ENCODE assay signal across 9 mouse cellular contexts in genomic region chr13:33074029-33074428, GRCm38 (mm10). TPM values are rescaled to one million over a fixed set of nuclear protein-coding genes. Genes with fewer than 3 reads are reported as not detected.
DNase-seq lines count a peak whose midpoint lies in the region; ATAC-seq and TF ChIP-seq lines count a peak whose summit lies in the region.
"Had no signal": no experiment of that assay in that cellular context is flagged by ENCODE, and none has a peak within 500 bp of the region (broad histone marks: within the 10 kb centered on the region; RNA-seq: fewer than 3 reads in every experiment).

No protein-coding gene starts in this region.

- H3K4me2 ChIP-seq in forebrain, embryonic 11.5 days (ENCODE audit: low read depth, low read length, severe bottlenecking) = no peak overlapping the region
- H3K4me2 ChIP-seq: heart, embryonic 13.5 days; stomach, embryonic 15.5 days had no signal

- TF ChIP-seq POLR2A in liver, adult 2 months (IDR thresholded peaks at IDR 0.05; ENCODE audit: extremely low read depth, insufficient read depth, low read length) = no peak

- H3K4me1 ChIP-seq in liver, adult 2 months (ENCODE audit: control insufficient read depth, insufficient read depth, low read length) = no peaks in the 10 kb centered on the region
- H3K4me1 ChIP-seq in forebrain, embryonic 11.5 days (replicated peaks; ENCODE audit: control insufficient read depth, insufficient read depth, low read length) = no peaks in the 10 kb centered on the region
- H3K4me1 ChIP-seq: stomach, embryonic 15.5 days had no signal

- peak; percentile 47 for DNase-seq in ovary, postnatal 36 days (ENCODE audit: low spot score)
- DNase-seq in ovary, postnatal 10 days (ENCODE audit: low spot score) = no peak
- DNase-seq in adrenal gland, adult 2 months = peak; percentile 75
- peak; percentile 26 for DNase-seq in liver, adult 2 months (ENCODE audit: extremely low read depth, low read depth, low spot score)
- peak; percentile 22 for DNase-seq in retina, postnatal 1 day
- no peak for DNase-seq in forebrain, embryonic 11.5 days (ENCODE audit: low spot score)

- ATAC-seq in granulocyte monocyte progenitor cell, adult 5-6 weeks (replicated peaks; ENCODE audit: poor library complexity, severe bottlenecking) = peak; percentile 38
- no peak for ATAC-seq in forebrain, embryonic 11.5 days (replicated peaks; ENCODE audit: low FRiP score)

- no peak overlapping the region for H3K27ac ChIP-seq in liver, adult 2 months (replicated peaks; ENCODE audit: insufficient read depth, low read depth, low read length)
- H3K27ac ChIP-seq in forebrain, embryonic 11.5 days (ENCODE audit: low read depth, low read length) = no peak overlapping the region
- H3K27ac ChIP-seq: heart, embryonic 13.5 days; stomach, embryonic 15.5 days had no signal

- no peak overlapping the region for H3K9ac ChIP-seq in liver, adult 2 months (ENCODE audit: low read depth, low read length)
- no peak overlapping the region for H3K9ac ChIP-seq in forebrain, embryonic 11.5 days (ENCODE audit: low read length)
- H3K9ac ChIP-seq: heart, embryonic 13.5 days; stomach, embryonic 15.5 days had no signal

- no peaks in the 10 kb centered on the region for H3K36me3 ChIP-seq in liver, adult 2 months (ENCODE audit: control insufficient read depth, insufficient read depth, low read length)
- no peaks in the 10 kb centered on the region for H3K36me3 ChIP-seq in forebrain, embryonic 11.5 days (ENCODE audit: control insufficient read depth, insufficient read depth, low read length)
- H3K36me3 ChIP-seq: heart, embryonic 13.5 days; stomach, embryonic 15.5 days had no signal

- no peak overlapping the region for H3K4me3 ChIP-seq in liver, adult 2 months (ENCODE audit: insufficient read depth, low read depth, low read length)
- no peak overlapping the region for H3K4me3 ChIP-seq in forebrain, embryonic 11.5 days (ENCODE audit: low read depth, low read length)
- H3K4me3 ChIP-seq: heart, embryonic 13.5 days; stomach, embryonic 15.5 days had no signal

- no peaks in the 10 kb centered on the region for H3K9me3 ChIP-seq in forebrain, embryonic 11.5 days (ENCODE audit: control insufficient read depth, low read length)
- H3K9me3 ChIP-seq: heart, embryonic 13.5 days; stomach, embryonic 15.5 days had no signal

- no peaks in the 10 kb centered on the region for H3K79me2 ChIP-seq in liver, adult 2 months (ENCODE audit: control insufficient read depth, insufficient read depth, low read length)

- TF ChIP-seq CTCF in liver, adult 2 months (IDR thresholded peaks at IDR 0.05; ENCODE audit: low read depth, low read length) = peak; percentile 66

- H3K27me3 ChIP-seq in liver, adult 2 months (ENCODE audit: control insufficient read depth, insufficient read depth, low read length) = no peaks in the 10 kb centered on the region
- H3K27me3 ChIP-seq in forebrain, embryonic 11.5 days (ENCODE audit: control insufficient read depth, insufficient read depth, low read length) = no peaks in the 10 kb centered on the region
- H3K27me3 ChIP-seq: heart, embryonic 13.5 days; stomach, embryonic 15.5 days had no signal

RNA-seq across cellular contexts. Expression of gene Serpinb1b, which starts 4.3 kb away (rescaled TPM):
- total RNA-seq in adrenal gland, adult 2 months (2021) = under 1 TPM in 1 of 2 experiments, not detected in 1; 0.17 TPM
- polyA plus RNA-seq in adrenal gland, adult 2 months (2012; rRNA removed) = 0.10 and 0.35 TPM in 2 replicates
- total RNA-seq in granulocyte monocyte progenitor cell, adult 5-6 weeks (2014; fragmentation: Nextera tagmentation) = not detected in 2 replicates
- total RNA-seq in granulocyte monocyte progenitor cell, adult 5-6 weeks (2017) = not detected in 2 replicates
- total RNA-seq in liver, adult 2 months (2014; rRNA removed) = 0.09 TPM in 1 of 2 replicates, not detected in the other
- not detected in 2 replicates for polyA plus RNA-seq in liver, adult 2 months (2012; rRNA removed)
- polyA plus RNA-seq in forebrain, embryonic 11.5 days (2014; fragmentation: Nextera tagmentation; extraction: Ambion mirVana) = 0.11 TPM in 1 of 2 replicates, not detected in the other
- polyA plus RNA-seq: heart, embryonic 13.5 days had no signal

RNA-seq across cellular contexts. Expression of gene Serpinb9b, which starts 46.8 kb away (rescaled TPM):
- total RNA-seq in adrenal gland, adult 2 months (2021) = under 1 TPM; 0.09 to 0.17 TPM
- 0.04 TPM in 1 of 2 replicates, not detected in the other for polyA plus RNA-seq in adrenal gland, adult 2 months (2012; rRNA removed)
- total RNA-seq in granulocyte monocyte progenitor cell, adult 5-6 weeks (2014; fragmentation: Nextera tagmentation) = not detected in 2 replicates
- not detected in 2 replicates for total RNA-seq in granulocyte monocyte progenitor cell, adult 5-6 weeks (2017)
- not detected in 2 replicates for total RNA-seq in liver, adult 2 months (2014; rRNA removed)
- 0.04 and 0.05 TPM in 2 replicates for polyA plus RNA-seq in liver, adult 2 months (2012; rRNA removed)
- 0.15 TPM in 1 of 2 replicates, not detected in the other for polyA plus RNA-seq in forebrain, embryonic 11.5 days (2014; fragmentation: Nextera tagmentation; extraction: Ambion mirVana)
- polyA plus RNA-seq: stomach, embryonic 15.5 days had no signal

Comparison
In these comparisons a context has a peak if more than half of its experiments do, and no peak if none do; other contexts are left out.
1. DNase-seq: peak in ovary, postnatal 36 days (single experiment), adrenal gland, adult 2 months (single experiment), liver, adult 2 months (single experiment) and retina, postnatal 1 day (single experiment); none in ovary, postnatal 10 days (single experiment) and forebrain, embryonic 11.5 days (single experiment).